Mouse (Mus musculus) cortical plate, adult 2 months (tissue): Measurements from ENCODE around the gene Dcst1.

Experiments
- CTCF ChIP-seq: fragments of 200-500 bp; IDR thresholded peaks from 2 replicates; pipeline ENCODE4 v1.5.1; 2011; ENCODE audit warnings: mild to moderate bottlenecking, control low read depth, low read length; ENCODE audit not compliant: insufficient read depth; ENCODE audit errors: extremely low read depth
- POLR2A ChIP-seq: fragments of 200-500 bp; IDR thresholded peaks from 2 replicates; pipeline ENCODE4 v1.6.1; 2011; ENCODE audit warnings: mild to moderate bottlenecking, low read length, control low read depth; ENCODE audit not compliant: insufficient read depth; ENCODE audit errors: extremely low read depth

DNA sequence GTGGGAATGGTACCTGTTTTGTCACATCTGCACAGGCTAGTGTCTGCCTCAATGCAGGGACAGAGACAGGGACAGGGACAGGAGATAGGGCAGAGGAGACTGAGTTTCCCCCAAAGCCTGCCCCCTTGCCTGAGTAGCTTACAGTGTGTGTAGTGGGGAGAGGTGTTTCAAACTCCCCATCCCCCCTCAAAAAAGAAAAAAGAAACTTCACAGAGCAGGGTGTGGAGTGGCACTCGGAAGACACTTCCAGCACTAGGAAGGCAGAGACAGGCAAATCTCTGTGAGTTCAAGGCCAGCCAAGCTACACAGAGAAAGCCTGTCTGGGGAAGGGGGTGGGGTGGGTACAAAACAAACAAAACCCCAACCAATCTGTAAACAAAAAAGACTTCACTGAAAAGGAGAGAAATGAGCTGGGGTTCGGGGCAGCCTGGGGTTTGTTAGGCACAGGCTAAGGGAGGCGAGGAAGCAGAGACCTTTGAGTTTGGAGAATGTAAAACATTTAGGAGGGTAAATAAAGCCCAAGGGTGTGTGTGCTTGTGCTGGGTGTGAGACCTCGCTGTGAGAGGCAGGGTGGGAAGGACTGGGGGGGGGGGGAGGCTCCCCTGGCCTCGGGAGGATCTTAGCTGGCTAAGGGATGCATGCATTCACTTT, 8.7 kb upstream of the Dcst1 start:
- TF ChIP-seq POLR2A (no peak), CTCF (no peak)
